In genomic region chr4:52429310-52430198, GRCm38 (mm10) we compare ENCODE assay signal across 8 mouse cellular contexts. TPM values are rescaled to one million over a fixed set of nuclear protein-coding genes. Genes with fewer than 3 reads are reported as not detected.
DNase-seq lines count a peak whose midpoint lies in the region.

No protein-coding gene starts in this region.

- DNase-seq in adrenal gland, postnatal 25 days, result peak; percentile 2
- no peak for DNase-seq in adrenal gland, adult 2 months
- DNase-seq in thymus, postnatal 4 days, result peak; percentile 11
- no peak for DNase-seq in thymus, postnatal 14 days
- DNase-seq in liver, result peak; percentile 81
- DNase-seq in gastrocnemius, adult 18-20 months (ENCODE audit: low spot score), result no peak
- no peak for DNase-seq in frontal cortex, postnatal 36 days (ENCODE audit: low spot score in 2 of 2)
- no peak for DNase-seq in adrenal gland, postnatal 4 days (ENCODE audit: low spot score in 2 of 2)

RNA-seq across cellular contexts. Expression of gene Smc2, which starts 9.5 kb away (rescaled TPM):
- 11.2 and 13.1 TPM in 2 replicates for total RNA-seq in adrenal gland, postnatal 25 days (2021)
- 1 to 10 TPM; 6.1 to 7.9 TPM for total RNA-seq in adrenal gland, adult 2 months (2021)
- polyA plus RNA-seq in adrenal gland, adult 2 months (2012; rRNA removed), result 0.78 and 1.1 TPM in 2 replicates
- 1 to 10 TPM; 1.1 to 1.2 TPM for total RNA-seq in gastrocnemius, adult 18-20 months (2021)
- 10 to 100 TPM; 31.4 to 32.8 TPM for total RNA-seq in adrenal gland, postnatal 4 days (2021)

Comparison
In these comparisons a context has a peak if more than half of its experiments do, and no peak if none do; other contexts are left out.
1. DNase-seq: peak in adrenal gland, postnatal 25 days (single experiment), thymus, postnatal 4 days (single experiment) and liver (single experiment); none in adrenal gland, adult 2 months (single experiment), thymus, postnatal 14 days (single experiment), gastrocnemius, adult 18-20 months (single experiment), frontal cortex, postnatal 36 days (0 of 2) and adrenal gland, postnatal 4 days (0 of 2).